Mouse (Mus musculus) ES-Bruce4 (cell line): ENCODE results near the gene Npw.

ENCODE experiments used
- CTCF ChIP-seq: IDR thresholded peaks from one replicate; pipeline ENCODE4 v1.8.1; 2011; ENCODE audit warnings: low read depth, low read length
- EP300 ChIP-seq: IDR thresholded peaks from 2 replicates; pipeline ENCODE4 v1.6.1; 2011; ENCODE audit warnings: low read depth, low read length; ENCODE audit not compliant: insufficient read depth
- POLR2A ChIP-seq: IDR thresholded peaks from one replicate; pipeline ENCODE4 v1.8.1; 2011; ENCODE audit warnings: low read length; ENCODE audit not compliant: insufficient read depth

DNA sequence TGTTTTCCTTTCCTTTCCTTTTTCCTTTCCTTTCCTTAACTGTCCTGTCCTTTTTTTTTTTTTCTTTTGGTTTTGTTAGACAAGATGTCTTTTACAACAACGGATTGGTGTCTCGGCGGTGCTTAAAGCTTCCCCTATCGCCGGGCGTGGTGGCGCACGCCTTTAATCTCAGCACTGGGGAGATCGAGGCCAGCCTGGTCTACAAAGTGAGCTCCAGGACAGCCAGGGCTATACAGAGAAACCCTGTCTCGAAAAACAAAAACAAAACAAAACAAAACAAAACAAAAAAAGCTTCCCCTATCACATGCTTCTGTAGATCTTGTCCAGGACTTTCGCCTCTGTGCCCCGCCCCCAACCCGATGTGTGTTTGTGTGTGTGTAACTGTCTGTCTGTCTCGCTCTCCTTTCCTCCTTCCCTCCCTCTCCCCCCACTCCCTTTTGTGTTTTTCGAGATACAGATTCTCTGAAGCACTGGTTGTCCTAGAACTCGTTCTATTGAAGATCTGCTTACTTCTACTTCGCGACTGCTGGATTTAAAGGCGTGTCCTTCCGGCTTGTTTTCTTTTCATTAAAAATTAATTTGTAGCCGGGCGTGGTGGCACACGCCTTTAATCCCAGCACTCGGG is 49.7 kb upstream of the Npw start:
- TF ChIP-seq CTCF = no peak
- TF ChIP-seq EP300 = no peak
- TF ChIP-seq POLR2A = no peak
